12 mouse cellular contexts compared by ENCODE assay signal in the genomic region with DNA sequence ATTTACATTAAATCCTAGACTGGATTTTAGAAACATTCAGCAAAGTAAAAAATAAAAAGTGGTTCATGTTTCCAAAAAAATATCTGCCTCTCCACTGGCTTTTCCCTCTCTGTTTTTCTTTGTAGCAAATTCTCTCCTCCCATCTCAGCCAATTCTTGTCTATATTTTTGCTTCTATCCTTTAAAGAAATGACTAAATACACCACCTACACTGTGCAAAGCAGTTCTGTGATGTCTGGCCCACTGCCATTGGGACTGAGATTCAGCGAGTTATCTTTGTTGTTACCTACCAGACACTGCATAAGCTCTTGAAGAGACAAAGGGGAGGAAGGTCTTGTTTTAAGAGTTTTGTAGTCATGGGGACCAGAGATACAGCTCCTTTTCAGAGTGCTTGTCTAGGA.
DNase-seq lines count a peak whose midpoint lies in the region; ATAC-seq lines count a peak whose summit lies in the region.
"Had no signal": no experiment of that assay in that cellular context is flagged by ENCODE, and none has a peak within 500 bp of the region (broad histone marks: within the 10 kb centered on the region; RNA-seq: fewer than 3 reads in every experiment).

No protein-coding gene starts in this region.

- peak; percentile 40 to 57 for DNase-seq in frontal cortex, postnatal 14 days (ENCODE audit: low spot score in 2 of 2)
- DNase-seq in left cerebral cortex, adult 9 months (ENCODE audit: low spot score in 2 of 2), result peak; percentile 48 to 81
- peak; percentile 62 for DNase-seq in right cerebral cortex, postnatal 25 days
- no peak for DNase-seq in urinary bladder, postnatal 4 days (ENCODE audit: low spot score in 2 of 2)
- no peak for DNase-seq in kidney, adult 11 months
- DNase-seq: adrenal gland, postnatal 14 days; cerebellum, adult 9-11 months; heart, adult 11 months; kidney, postnatal 10 days; lung, postnatal 10 days had no signal

- peak; percentile 99 for ATAC-seq in frontal cortex, adult (ENCODE audit: low TSS enrichment)
- no peak for ATAC-seq in megakaryocyte progenitor cell, adult 5-6 weeks (replicated peaks; ENCODE audit: poor library complexity)

Comparison
In these comparisons a context has a peak if more than half of its experiments do, and no peak if none do; other contexts are left out.
1. DNase-seq: peak in frontal cortex, postnatal 14 days (2 of 2), left cerebral cortex, adult 9 months (2 of 2) and right cerebral cortex, postnatal 25 days (single experiment); none in urinary bladder, postnatal 4 days (0 of 2) and kidney, adult 11 months (single experiment).